In the genomic region with DNA sequence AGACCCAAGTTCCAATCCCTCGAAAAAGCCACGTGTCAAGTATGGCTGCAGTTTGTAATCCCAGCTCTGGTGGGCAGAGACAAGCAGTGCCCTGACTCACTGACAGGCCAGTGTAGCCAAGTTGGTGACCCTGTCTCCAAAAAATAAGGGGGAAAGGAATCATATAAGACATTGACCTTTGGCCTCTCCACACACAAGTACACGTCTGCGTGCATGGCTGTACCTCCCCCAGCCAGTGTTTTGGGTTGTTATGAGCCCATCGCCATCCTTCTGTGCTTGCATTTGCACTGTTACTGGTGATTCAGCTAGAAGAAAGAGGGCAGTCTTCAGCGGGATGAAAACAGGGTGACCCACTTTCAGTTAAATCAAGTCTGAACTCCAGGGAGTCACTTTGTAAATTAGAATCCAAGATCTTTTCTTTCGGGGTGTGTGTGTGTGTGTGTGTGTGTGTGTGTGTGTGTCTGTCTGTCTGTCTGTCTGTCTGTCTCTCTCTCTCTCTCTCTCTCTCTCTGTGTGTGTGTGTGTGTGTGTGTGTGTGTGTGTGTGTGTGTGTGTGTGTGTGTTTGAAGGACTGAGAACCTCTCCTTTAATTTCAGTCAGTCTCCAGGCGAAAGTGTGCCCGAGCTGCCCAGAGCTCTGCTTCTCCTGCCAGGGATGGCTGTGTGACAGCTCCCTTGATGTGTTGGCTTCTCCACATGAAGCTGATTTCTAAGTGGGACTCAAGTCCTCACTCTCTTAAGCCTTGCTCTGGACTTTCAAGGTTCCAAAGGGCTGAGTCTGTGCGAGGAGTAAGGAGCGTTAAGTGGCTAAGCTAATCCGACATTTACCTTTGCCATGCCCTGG, we compare ENCODE assay signal across 15 mouse cellular contexts. TPM values are rescaled to one million over a fixed set of nuclear protein-coding genes. Genes with fewer than 3 reads are reported as not detected.
DNase-seq lines count a peak whose midpoint lies in the region; ATAC-seq lines count a peak whose summit lies in the region.
"Had no signal": no experiment of that assay in that cellular context is flagged by ENCODE, and none has a peak within 500 bp of the region (broad histone marks: within the 10 kb centered on the region; RNA-seq: fewer than 3 reads in every experiment).

No protein-coding gene starts in this region.

- H3K9me3 ChIP-seq in forebrain, embryonic 13.5 days (replicated peaks): no peaks in the 10 kb centered on the region
- H3K9me3 ChIP-seq in midbrain, embryonic 12.5 days: no peaks in the 10 kb centered on the region

- ATAC-seq in forebrain, embryonic 13.5 days: no peak
- ATAC-seq in midbrain, embryonic 12.5 days (ENCODE audit: low FRiP score, low read depth): no peak

- peak; percentile 37 for DNase-seq in cerebellum, adult 8-10 months
- no peak for DNase-seq in cerebellum, adult 11-12 months
- DNase-seq in Muller cell, postnatal 12 days (ENCODE audit: inconsistent ontology term): no peak
- DNase-seq in ovary, postnatal 36 days (ENCODE audit: low spot score): no peak
- DNase-seq in adrenal gland, adult 8-10 months: no peak
- DNase-seq: B cell, adult 2 months; heart, postnatal 36 days had no signal

- H3K4me2 ChIP-seq in forebrain, embryonic 13.5 days: peak overlapping the region; percentile 77
- peak overlapping the region; percentile 65 for H3K4me2 ChIP-seq in midbrain, embryonic 12.5 days (replicated peaks)

- 0 out of 2 replicates have a peak, but pooled peaks cover 7% of the 10 kb centered on the region for H3K36me3 ChIP-seq in forebrain, embryonic 13.5 days (ENCODE audit: poor library complexity, severe bottlenecking)
- no peaks in the 10 kb centered on the region for H3K36me3 ChIP-seq in midbrain, embryonic 12.5 days

- H3K4me1 ChIP-seq in brown adipose tissue, adult 24 weeks (ENCODE audit: control insufficient read depth, insufficient read depth, insufficient read length, low read length): peaks cover 37% of the 10 kb centered on the region
- H3K4me1 ChIP-seq in forebrain, embryonic 13.5 days: peaks cover 82% of the 10 kb centered on the region
- peaks cover 64% of the 10 kb centered on the region for H3K4me1 ChIP-seq in midbrain, embryonic 12.5 days

- peak overlapping the region; percentile 27 for H3K27ac ChIP-seq in brown adipose tissue, adult 24 weeks (replicated peaks; ENCODE audit: low read depth, low read length)
- H3K27ac ChIP-seq in forebrain, embryonic 13.5 days: peak overlapping the region; percentile 66
- peak overlapping the region; percentile 49; the same call in 1 of the 2 replicates for H3K27ac ChIP-seq in midbrain, embryonic 12.5 days (replicated peaks)

- 34% methylated on average over 12 of the region's 12 CpGs for WGBS in forebrain, embryonic 13.5 days
- WGBS in midbrain, embryonic 12.5 days: 45% methylated on average over 12 of the region's 12 CpGs

- H3K27me3 ChIP-seq in forebrain, embryonic 13.5 days: no peaks in the 10 kb centered on the region
- H3K27me3 ChIP-seq in midbrain, embryonic 12.5 days: no peaks in the 10 kb centered on the region

- no peak overlapping the region for H3K4me3 ChIP-seq in brown adipose tissue, adult 24 weeks (ENCODE audit: insufficient read depth, low read depth, low read length)
- H3K4me3 ChIP-seq in forebrain, embryonic 13.5 days: peak overlapping the region; percentile 54
- peak overlapping the region; percentile 58 for H3K4me3 ChIP-seq in midbrain, embryonic 12.5 days

- H3K9ac ChIP-seq in forebrain, embryonic 13.5 days: peak overlapping the region; percentile 62
- peak overlapping the region; percentile 44; the same call in 1 of the 2 replicates for H3K9ac ChIP-seq in midbrain, embryonic 12.5 days (replicated peaks)

RNA-seq across cellular contexts. Expression of gene Gm6525, which starts 43.4 kb away (rescaled TPM):
- polyA plus RNA-seq in brown adipose tissue, adult 24 weeks (2012; ENCODE audit: insufficient read depth, insufficient read length, missing spikeins): 2.9 TPM in 1 of 2 replicates, not detected in the other
- polyA plus RNA-seq in forebrain, embryonic 13.5 days (2015; fragmentation: Nextera tagmentation; extraction: Ambion mirVana): 3.7 and 4.1 TPM in 2 replicates
- polyA plus RNA-seq in midbrain, embryonic 12.5 days (2016; fragmentation: Nextera tagmentation; extraction: Ambion mirVana): 3.3 and 3.7 TPM in 2 replicates
- total RNA-seq in adrenal gland, adult 8-10 months (2022): not detected
- total RNA-seq: common myeloid progenitor, adult 5-6 weeks; gastrocnemius, adult 8-10 months; heart, postnatal 36 days; layer of hippocampus, postnatal 10 days; monocyte, adult 5-6 weeks had no signal
- polyA plus RNA-seq: thymus, postnatal 0 days had no signal
